Mouse (Mus musculus): ENCODE data around the gene Rcl1. TPM values are rescaled to one million over a fixed set of nuclear protein-coding genes. Genes with fewer than 3 reads are reported as not detected.

Rcl1 gene
- 41.0 and 49.0 TPM in 2 replicates for polyA plus RNA-seq (2015; fragmentation: Nextera tagmentation; extraction: Ambion mirVana)

DNA sequence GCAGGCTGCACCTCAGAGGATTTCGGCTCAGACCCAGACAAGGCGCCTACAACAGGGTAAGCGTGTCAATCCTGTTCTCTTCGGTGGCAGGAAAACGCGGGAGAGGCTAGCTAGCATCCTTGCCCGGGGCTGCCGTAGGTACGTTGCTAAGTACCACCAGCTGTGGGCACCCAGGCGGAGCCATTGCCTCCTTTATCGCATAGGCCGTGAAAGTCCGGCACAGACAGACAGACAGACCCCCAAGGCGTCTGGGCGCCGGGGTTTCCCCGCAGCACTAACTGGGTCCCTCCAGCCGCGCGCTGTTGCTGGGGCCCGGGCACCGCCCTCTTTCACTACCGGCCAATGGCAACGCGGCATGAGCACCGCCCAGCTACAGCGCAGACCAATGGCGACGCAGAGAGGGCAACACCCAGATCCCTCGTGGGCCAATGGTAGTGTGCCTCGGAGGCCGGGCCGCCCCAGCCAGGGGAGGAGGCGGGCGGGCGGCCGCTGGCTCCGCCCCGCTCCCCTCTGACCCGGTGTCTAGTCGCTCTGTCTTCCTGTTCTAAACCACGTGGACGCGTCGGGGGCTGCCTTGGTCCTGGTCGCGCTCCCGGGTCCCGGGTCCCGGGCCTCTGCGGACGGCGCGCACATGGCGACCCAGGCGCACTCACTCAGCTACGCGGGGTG, at the start of gene Rcl1:
Gene Rcl1, plus strand, starts transcription at position 502 of the 669 bp plus-strand sequence.
- H3K27ac ChIP-seq (replicated peaks): peak within 1 kb of the TSS; percentile 78
- H3K9ac ChIP-seq (replicated peaks): peak within 1 kb of the TSS; percentile 85
- H3K9me3 ChIP-seq (replicated peaks): no peaks in the 10 kb centered on the region
- WGBS: under 1% methylated on average over 51 of the region's 58 CpGs
- H3K27me3 ChIP-seq (replicated peaks): no peaks in the 10 kb centered on the region
- peak within 1 kb of the TSS; percentile 74 for H3K4me2 ChIP-seq
- peak; percentile 100 for ATAC-seq (ENCODE audit: low FRiP score)
- peak within 1 kb of the TSS; percentile 86 for H3K4me3 ChIP-seq (replicated peaks)
- peaks cover 14% of the 10 kb centered on the region for H3K4me1 ChIP-seq
- H3K36me3 ChIP-seq: no peaks in the 10 kb centered on the region

- H3K4me3 ChIP-seq (replicated peaks): no peak overlapping the region
- 94% methylated on average over 12 of the region's 12 CpGs for WGBS
- ATAC-seq (ENCODE audit: low FRiP score): no peak
- no peaks in the 10 kb centered on the region for H3K36me3 ChIP-seq
- no peaks in the 10 kb centered on the region for H3K27me3 ChIP-seq (replicated peaks)
- no peak overlapping the region for H3K27ac ChIP-seq (replicated peaks)
- peaks cover 4% of the 10 kb centered on the region; the same call in 1 of the 2 replicates for H3K4me1 ChIP-seq
- H3K9me3 ChIP-seq (replicated peaks): no peaks in the 10 kb centered on the region
- H3K4me2 ChIP-seq: no peak overlapping the region
- no peak overlapping the region for H3K9ac ChIP-seq (replicated peaks)
Measured at GRCm38 (mm10) chr19:29052786-29053185, 48.4 kb upstream of the Rcl1 start.

- no peaks in the 10 kb centered on the region for H3K36me3 ChIP-seq
- H3K4me1 ChIP-seq: no peaks in the 10 kb centered on the region
- ATAC-seq (ENCODE audit: low FRiP score): no peak
- no peaks in the 10 kb centered on the region for H3K9me3 ChIP-seq (replicated peaks)
- WGBS: 86% methylated on average over 6 of the region's 6 CpGs
- no peak overlapping the region for H3K4me2 ChIP-seq
- H3K4me3 ChIP-seq (replicated peaks): no peak overlapping the region
- no peaks in the 10 kb centered on the region for H3K27me3 ChIP-seq (replicated peaks)
- H3K9ac ChIP-seq (replicated peaks): no peak overlapping the region
- no peak overlapping the region for H3K27ac ChIP-seq (replicated peaks)
Measured at GRCm38 (mm10) chr19:29054594-29054993, 46.6 kb upstream of the Rcl1 start.

- 85% methylated on average over 4 of the region's 4 CpGs for WGBS
- no peak overlapping the region for H3K4me2 ChIP-seq
- H3K4me1 ChIP-seq: no peaks in the 10 kb centered on the region
- H3K36me3 ChIP-seq: no peaks in the 10 kb centered on the region
- no peak overlapping the region for H3K27ac ChIP-seq (replicated peaks)
- no peaks in the 10 kb centered on the region for H3K27me3 ChIP-seq (replicated peaks)
- H3K9ac ChIP-seq (replicated peaks): no peak overlapping the region
- ATAC-seq (ENCODE audit: low FRiP score): no peak
- H3K4me3 ChIP-seq (replicated peaks): no peak overlapping the region
- H3K9me3 ChIP-seq (replicated peaks): no peaks in the 10 kb centered on the region
Measured at GRCm38 (mm10) chr19:29055469-29055868, 45.7 kb upstream of the Rcl1 start.

DNA sequence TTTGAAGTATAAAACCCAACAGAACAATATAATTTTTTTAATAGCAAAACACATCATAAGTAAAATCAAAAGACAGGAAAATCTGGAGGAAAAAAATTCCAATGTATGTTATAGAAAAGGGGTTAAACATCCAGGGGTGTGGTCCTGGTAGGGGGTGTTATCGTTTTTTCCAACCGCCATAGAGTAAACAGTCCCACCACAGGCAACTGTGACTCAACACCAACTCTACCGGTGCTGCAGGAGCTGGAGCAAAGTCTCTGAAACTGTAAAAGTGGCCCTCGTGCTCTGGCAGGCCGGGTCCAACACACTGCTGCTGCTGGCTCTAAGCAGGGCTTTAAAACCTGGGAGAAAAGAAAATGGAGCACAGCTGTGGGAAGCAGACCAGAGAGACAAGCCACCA, 42.4 kb upstream of the Rcl1 start:
- Histone ChIP-seq H3K9ac (replicated peaks) (no peak overlapping the region), H3K27me3 (replicated peaks) (no peaks in the 10 kb centered on the region), H3K4me3 (replicated peaks) (no peak overlapping the region), H3K4me2 (no peak overlapping the region), H3K36me3 (no peaks in the 10 kb centered on the region), H3K9me3 (replicated peaks) (no peaks in the 10 kb centered on the region), H3K4me1 (peaks cover 3% of the 10 kb centered on the region; the same call in 1 of the 2 replicates), H3K27ac (replicated peaks) (no peak overlapping the region)
- 90% methylated on average over 5 of the region's 5 CpGs for WGBS
- no peak for ATAC-seq (ENCODE audit: low FRiP score)

- Histone ChIP-seq H3K4me2 (no peak overlapping the region), H3K9ac (replicated peaks) (no peak overlapping the region), H3K27ac (replicated peaks) (no peak overlapping the region), H3K27me3 (replicated peaks) (no peaks in the 10 kb centered on the region), H3K4me1 (peaks cover 6% of the 10 kb centered on the region; the same call in 1 of the 2 replicates), H3K4me3 (replicated peaks) (no peak overlapping the region), H3K9me3 (replicated peaks) (no peaks in the 10 kb centered on the region), H3K36me3 (no peaks in the 10 kb centered on the region)
- ATAC-seq (ENCODE audit: low FRiP score): no peak
- 86% methylated on average over 2 of the region's 2 CpGs for WGBS
Measured at GRCm38 (mm10) chr19:29059688-29060087, 41.5 kb upstream of the Rcl1 start.

DNA sequence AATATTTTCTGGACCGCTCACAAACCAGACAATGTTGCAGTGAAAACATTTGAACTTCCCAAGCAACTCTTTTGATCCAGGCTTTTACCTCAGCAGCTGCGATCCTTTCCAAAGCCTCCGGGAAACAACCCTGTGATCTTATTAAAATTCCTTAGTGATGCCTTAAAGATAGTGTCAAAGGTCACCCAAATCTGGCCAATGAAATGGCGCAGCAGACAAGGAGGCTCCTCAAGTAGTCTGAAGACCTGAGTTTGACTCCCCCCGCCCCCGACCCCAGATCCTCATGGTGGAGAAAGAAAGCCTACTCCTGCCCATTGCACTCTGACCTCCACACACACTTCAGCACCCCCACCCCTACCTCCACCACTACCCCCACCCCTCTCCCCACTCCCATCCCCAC, 40.9 kb upstream of the Rcl1 start:
- Histone ChIP-seq H3K27me3 (replicated peaks) (no peaks in the 10 kb centered on the region), H3K9ac (replicated peaks) (no peak overlapping the region), H3K4me3 (replicated peaks) (no peak overlapping the region), H3K4me2 (no peak overlapping the region), H3K36me3 (no peaks in the 10 kb centered on the region), H3K27ac (replicated peaks) (no peak overlapping the region), H3K4me1 (peaks cover 6% of the 10 kb centered on the region; the same call in 1 of the 2 replicates), H3K9me3 (replicated peaks) (no peaks in the 10 kb centered on the region)
- no peak for ATAC-seq (ENCODE audit: low FRiP score)
- WGBS: 48% methylated on average over 6 of the region's 6 CpGs

GRCm38 (mm10) chr19:29063009-29063408, 38.2 kb upstream of the Rcl1 start:
- Histone ChIP-seq H3K9ac (replicated peaks) (no peak overlapping the region), H3K9me3 (replicated peaks) (no peaks in the 10 kb centered on the region), H3K27ac (replicated peaks) (no peak overlapping the region), H3K4me3 (replicated peaks) (no peak overlapping the region), H3K4me1 (peaks cover 15% of the 10 kb centered on the region), H3K36me3 (no peaks in the 10 kb centered on the region), H3K4me2 (no peak overlapping the region), H3K27me3 (replicated peaks) (no peaks in the 10 kb centered on the region)
- 83% methylated on average over 5 of the region's 5 CpGs for whole genome bisulfite sequencing
- no peak for ATAC-seq (ENCODE audit: low FRiP score)

- Histone ChIP-seq H3K4me2 (peak overlapping the region; percentile 52), H3K4me3 (replicated peaks) (peak overlapping the region; percentile 17), H3K9me3 (replicated peaks) (no peaks in the 10 kb centered on the region), H3K9ac (replicated peaks) (no peak overlapping the region), H3K27ac (replicated peaks) (no peak overlapping the region), H3K4me1 (peaks cover 15% of the 10 kb centered on the region), H3K36me3 (no peaks in the 10 kb centered on the region), H3K27me3 (replicated peaks) (no peaks in the 10 kb centered on the region)
- peak; percentile 86 for ATAC-seq (ENCODE audit: low FRiP score)
- WGBS: 18% methylated on average over 18 of the region's 18 CpGs
Measured at GRCm38 (mm10) chr19:29063577-29064363, 37.4 kb upstream of the Rcl1 start.

GRCm38 (mm10) chr19:29064451-29065102, 36.6 kb upstream of the Rcl1 start:
- Histone ChIP-seq H3K27ac (replicated peaks) (no peak overlapping the region), H3K4me3 (replicated peaks) (no peak overlapping the region), H3K27me3 (replicated peaks) (no peaks in the 10 kb centered on the region), H3K4me2 (peak overlapping the region; percentile 52; the same call in 1 of the 2 replicates), H3K4me1 (peaks cover 15% of the 10 kb centered on the region), H3K9ac (replicated peaks) (no peak overlapping the region), H3K36me3 (no peaks in the 10 kb centered on the region), H3K9me3 (replicated peaks) (no peaks in the 10 kb centered on the region)
- WGBS: 63% methylated on average over 9 of the region's 9 CpGs
- 0 out of 2 replicates have a peak, but pooled peaks have one; percentile 16 for ATAC-seq (ENCODE audit: low FRiP score)

- H3K4me2 ChIP-seq: peak overlapping the region; percentile 41
- H3K4me3 ChIP-seq (replicated peaks): peak overlapping the region; percentile 22
- peak; percentile 36; the same call in 1 of the 2 replicates for ATAC-seq (ENCODE audit: low FRiP score)
- no peaks in the 10 kb centered on the region for H3K36me3 ChIP-seq
- H3K9ac ChIP-seq (replicated peaks): no peak overlapping the region
- no peaks in the 10 kb centered on the region for H3K9me3 ChIP-seq (replicated peaks)
- H3K27me3 ChIP-seq (replicated peaks): no peaks in the 10 kb centered on the region
- WGBS: 11% methylated on average over 11 of the region's 11 CpGs
- H3K27ac ChIP-seq (replicated peaks): no peak overlapping the region
- peaks cover 15% of the 10 kb centered on the region for H3K4me1 ChIP-seq
Measured at GRCm38 (mm10) chr19:29066981-29067471, 34.1 kb upstream of the Rcl1 start.

All from neural tube, embryonic 15.5 days (tissue).